Mouse (Mus musculus): Measurements from ENCODE around the gene Pank3. TPM values are rescaled to one million over a fixed set of nuclear protein-coding genes. Genes with fewer than 3 reads are reported as not detected.

The Pank3 gene
- polyA plus RNA-seq, 2 experiments, result 4.0 to 4.4 TPM

- Histone ChIP-seq H3K27ac (no peak overlapping the region), H3K4me2 (ENCODE audit: low read depth) (no peak overlapping the region), H3K4me3 (ENCODE audit: insufficient read depth in 1 of 2, low read depth in 2 of 2, low read length in 2 of 2) (no peak overlapping the region), H3K4me1 (replicated peaks; ENCODE audit: control insufficient read depth in 2 of 2, insufficient read depth in 2 of 2, low read length in 1 of 2) (no peaks in the 10 kb centered on the region), H3K27me3 (ENCODE audit: control insufficient read depth, insufficient read depth, low read length) (peaks cover 44% of the 10 kb centered on the region), H3K9me3 (ENCODE audit: control insufficient read depth, low read length) (no peaks in the 10 kb centered on the region), H3K36me3 (replicated peaks; ENCODE audit: control insufficient read depth, insufficient read depth, low read depth) (no peaks in the 10 kb centered on the region), H3K9ac (replicated peaks) (no peak overlapping the region)
- no peak for DNase-seq (ENCODE audit: low read depth in 3 of 3, low spot score in 3 of 3)
- WGBS (ENCODE audit: insufficient replicate concordance), result 4% methylated on average over 23 of the region's 23 CpGs
- no peak for ATAC-seq (ENCODE audit: insufficient read depth)
- TF ChIP-seq EP300 (IDR thresholded peaks at IDR 0.05; ENCODE audit: low read depth) (no peak), CTCF (IDR thresholded peaks at IDR 0.05; ENCODE audit: low read depth) (no peak)
Measured at GRCm38 (mm10) chr11:35798495-35798820, 29.2 kb downstream of the Pank3 start.

DNA sequence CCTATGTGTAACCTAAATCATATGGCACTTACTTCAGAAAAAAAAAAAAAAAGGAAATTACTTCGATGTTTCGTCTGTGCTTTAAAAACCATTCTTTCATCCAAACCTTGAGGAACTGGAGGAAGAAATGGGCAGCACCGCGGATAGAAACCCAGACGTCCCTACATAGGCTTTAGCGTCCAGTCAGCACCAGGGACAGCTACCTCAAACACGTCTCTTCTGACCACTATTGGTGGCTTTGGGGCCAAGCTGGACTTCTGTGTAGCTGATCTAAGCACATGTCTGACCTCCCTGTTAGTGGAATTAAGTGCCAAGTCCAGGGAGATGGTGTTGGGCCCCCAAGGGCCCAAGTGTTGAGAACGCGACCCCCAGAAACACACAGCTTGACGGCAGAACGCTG, 29.6 kb downstream of the Pank3 start, which contains the start of gene Fbll1:
TSS of gene Fbll1 (minus strand) at position 11 of the 400 bp plus-strand sequence.
- no peak within 1 kb of the TSS for H3K4me3 ChIP-seq (ENCODE audit: insufficient read depth in 1 of 2, low read depth in 2 of 2, low read length in 2 of 2)
- no peak for TF ChIP-seq EP300 (IDR thresholded peaks at IDR 0.05; ENCODE audit: low read depth)
- TF ChIP-seq CTCF (IDR thresholded peaks at IDR 0.05; ENCODE audit: low read depth), result no peak
- DNase-seq (ENCODE audit: low read depth in 3 of 3, low spot score in 3 of 3) (peak; percentile 17 to 24 (median 20)), ATAC-seq (ENCODE audit: insufficient read depth) (no peak)
- no peak within 1 kb of the TSS for H3K9ac ChIP-seq (replicated peaks)
- H3K4me1 ChIP-seq (replicated peaks; ENCODE audit: control insufficient read depth in 2 of 2, insufficient read depth in 2 of 2, low read length in 1 of 2), result no peaks in the 10 kb centered on the region
- H3K27me3 ChIP-seq (ENCODE audit: control insufficient read depth, insufficient read depth, low read length), result peaks cover 44% of the 10 kb centered on the region
- no peak within 1 kb of the TSS for H3K4me2 ChIP-seq (ENCODE audit: low read depth)
- H3K9me3 ChIP-seq (ENCODE audit: control insufficient read depth, low read length), result no peaks in the 10 kb centered on the region
- no peaks in the 10 kb centered on the region for H3K36me3 ChIP-seq (replicated peaks; ENCODE audit: control insufficient read depth, insufficient read depth, low read depth)
- no peak within 1 kb of the TSS for H3K27ac ChIP-seq
- WGBS (ENCODE audit: insufficient replicate concordance), result 18% methylated on average over 11 of the region's 11 CpGs

- Histone ChIP-seq H3K36me3 (replicated peaks; ENCODE audit: control insufficient read depth, insufficient read depth, low read depth) (no peaks in the 10 kb centered on the region), H3K27ac (no peak overlapping the region), H3K4me3 (ENCODE audit: insufficient read depth in 1 of 2, low read depth in 2 of 2, low read length in 2 of 2) (no peak overlapping the region), H3K4me2 (ENCODE audit: low read depth) (no peak overlapping the region), H3K9ac (replicated peaks) (no peak overlapping the region), H3K27me3 (ENCODE audit: control insufficient read depth, insufficient read depth, low read length) (peaks cover 33% of the 10 kb centered on the region), H3K4me1 (replicated peaks; ENCODE audit: control insufficient read depth in 2 of 2, insufficient read depth in 2 of 2, low read length in 1 of 2) (no peaks in the 10 kb centered on the region), H3K9me3 (ENCODE audit: control insufficient read depth, low read length) (no peaks in the 10 kb centered on the region)
- TF ChIP-seq EP300 (IDR thresholded peaks at IDR 0.05; ENCODE audit: low read depth) (no peak), CTCF (IDR thresholded peaks at IDR 0.05; ENCODE audit: low read depth) (no peak)
- WGBS (ENCODE audit: insufficient replicate concordance), result 51% methylated on average over 5 of the region's 5 CpGs
- no peak for DNase-seq (ENCODE audit: low read depth in 3 of 3, low spot score in 3 of 3)
- ATAC-seq (ENCODE audit: insufficient read depth), result no peak
Measured at GRCm38 (mm10) chr11:35801332-35801731, 32.0 kb downstream of the Pank3 start.

- H3K27me3 ChIP-seq (ENCODE audit: control insufficient read depth, insufficient read depth, low read length), result no peaks in the 10 kb centered on the region
- TF ChIP-seq EP300 (IDR thresholded peaks at IDR 0.05; ENCODE audit: low read depth), result no peak
- no peak for TF ChIP-seq CTCF (IDR thresholded peaks at IDR 0.05; ENCODE audit: low read depth)
- H3K9ac ChIP-seq (replicated peaks), result no peak overlapping the region
- H3K27ac ChIP-seq, result no peak overlapping the region
- H3K4me1 ChIP-seq (replicated peaks; ENCODE audit: control insufficient read depth in 2 of 2, insufficient read depth in 2 of 2, low read length in 1 of 2), result no peaks in the 10 kb centered on the region
- no peaks in the 10 kb centered on the region for H3K9me3 ChIP-seq (ENCODE audit: control insufficient read depth, low read length)
- no peak overlapping the region for H3K4me3 ChIP-seq (ENCODE audit: insufficient read depth in 1 of 2, low read depth in 2 of 2, low read length in 2 of 2)
- H3K36me3 ChIP-seq (replicated peaks; ENCODE audit: control insufficient read depth, insufficient read depth, low read depth), result peaks cover 62% of the 10 kb centered on the region
- WGBS (ENCODE audit: insufficient replicate concordance), result 79% methylated on average over 10 of the region's 10 CpGs
- H3K4me2 ChIP-seq (ENCODE audit: low read depth), result no peak overlapping the region
- no peak for DNase-seq (ENCODE audit: low read depth in 3 of 3, low spot score in 3 of 3)
- ATAC-seq (ENCODE audit: insufficient read depth), result no peak
Measured at GRCm38 (mm10) chr11:35811458-35811857, 42.2 kb downstream of the Pank3 start.

DNA sequence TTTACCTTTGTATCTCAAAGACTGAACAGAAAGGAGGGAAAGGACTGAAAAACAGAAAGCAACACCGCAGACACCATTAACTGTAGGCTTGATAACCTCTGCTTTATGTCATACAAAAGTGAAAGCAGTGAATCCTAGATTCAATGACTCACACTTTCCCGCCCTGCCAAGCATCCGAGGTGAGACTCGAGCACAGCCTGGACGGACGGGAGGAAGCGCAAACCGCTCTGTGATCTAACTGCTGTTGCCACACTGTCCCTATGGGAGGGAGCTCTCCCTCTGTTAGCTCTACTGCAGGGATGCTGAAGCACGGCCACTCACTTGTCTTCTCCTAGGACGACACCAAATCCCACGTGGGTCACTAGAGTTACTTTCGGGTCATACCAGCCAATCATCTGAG, 47.0 kb downstream of the Pank3 start:
- Histone ChIP-seq H3K4me2 (ENCODE audit: low read depth) (no peak overlapping the region), H3K4me1 (replicated peaks; ENCODE audit: control insufficient read depth in 2 of 2, insufficient read depth in 2 of 2, low read length in 1 of 2) (no peaks in the 10 kb centered on the region), H3K27ac (no peak overlapping the region), H3K9ac (replicated peaks) (no peak overlapping the region), H3K27me3 (ENCODE audit: control insufficient read depth, insufficient read depth, low read length) (no peaks in the 10 kb centered on the region), H3K4me3 (ENCODE audit: insufficient read depth in 1 of 2, low read depth in 2 of 2, low read length in 2 of 2) (no peak overlapping the region), H3K9me3 (ENCODE audit: control insufficient read depth, low read length) (no peaks in the 10 kb centered on the region), H3K36me3 (replicated peaks; ENCODE audit: control insufficient read depth, insufficient read depth, low read depth) (peaks cover 75% of the 10 kb centered on the region)
- DNase-seq (ENCODE audit: low read depth in 3 of 3, low spot score in 3 of 3) (no peak), ATAC-seq (ENCODE audit: insufficient read depth) (no peak)
- no peak for TF ChIP-seq EP300 (IDR thresholded peaks at IDR 0.05; ENCODE audit: low read depth)
- no peak for TF ChIP-seq CTCF (IDR thresholded peaks at IDR 0.05; ENCODE audit: low read depth)
- WGBS (ENCODE audit: insufficient replicate concordance), result 80% methylated on average over 12 of the region's 12 CpGs
